ENCODE assay signal across 9 mouse cellular contexts in genomic region chr8:125139689-125140150, GRCm38 (mm10).
DNase-seq lines count a peak whose midpoint lies in the region; ATAC-seq and TF ChIP-seq lines count a peak whose summit lies in the region.
"Had no signal": no experiment of that assay in that cellular context is flagged by ENCODE, and none has a peak within 500 bp of the region (broad histone marks: within the 10 kb centered on the region; RNA-seq: fewer than 3 reads in every experiment).

No protein-coding gene starts in this region.

- TF ChIP-seq CTCF in lung, embryonic 14.5 days (IDR thresholded peaks at IDR 0.05; ENCODE audit: low read depth) = no peak

- H3K4me3 ChIP-seq in lung, embryonic 14.5 days (ENCODE audit: low read depth, low read length) = no peak overlapping the region
- no peak overlapping the region for H3K4me3 ChIP-seq in hindbrain, embryonic 14.5 days (replicated peaks; ENCODE audit: low read length)
- H3K4me3 ChIP-seq in neural tube, embryonic 13.5 days = no peak overlapping the region
- H3K4me3 ChIP-seq: limb, embryonic 12.5 days had no signal

- H3K9me3 ChIP-seq in lung, embryonic 14.5 days (ENCODE audit: low read depth, low read length) = no peaks in the 10 kb centered on the region
- no peaks in the 10 kb centered on the region for H3K9me3 ChIP-seq in hindbrain, embryonic 14.5 days (ENCODE audit: control insufficient read depth, low read length)
- H3K9me3 ChIP-seq in neural tube, embryonic 13.5 days = peaks cover 6% of the 10 kb centered on the region; the same call in 1 of the 2 replicates

- H3K4me2 ChIP-seq in lung, embryonic 14.5 days = no peak overlapping the region
- no peak overlapping the region for H3K4me2 ChIP-seq in hindbrain, embryonic 14.5 days (replicated peaks)
- H3K4me2 ChIP-seq in neural tube, embryonic 13.5 days = no peak overlapping the region
- H3K4me2 ChIP-seq: limb, embryonic 12.5 days had no signal

- no peak overlapping the region for H3K9ac ChIP-seq in lung, embryonic 14.5 days
- no peak overlapping the region for H3K9ac ChIP-seq in hindbrain, embryonic 14.5 days
- no peak overlapping the region for H3K9ac ChIP-seq in neural tube, embryonic 13.5 days
- H3K9ac ChIP-seq: limb, embryonic 12.5 days had no signal

- H3K36me3 ChIP-seq in lung, embryonic 14.5 days (ENCODE audit: insufficient read depth) = no peaks in the 10 kb centered on the region
- H3K36me3 ChIP-seq in hindbrain, embryonic 14.5 days (replicated peaks; ENCODE audit: control insufficient read depth, insufficient read depth) = no peaks in the 10 kb centered on the region
- H3K36me3 ChIP-seq in neural tube, embryonic 13.5 days = no peaks in the 10 kb centered on the region
- H3K36me3 ChIP-seq: limb, embryonic 12.5 days had no signal

- H3K4me1 ChIP-seq in lung, embryonic 14.5 days (ENCODE audit: insufficient read depth) = no peaks in the 10 kb centered on the region
- peaks cover 29% of the 10 kb centered on the region for H3K4me1 ChIP-seq in hindbrain, embryonic 14.5 days (replicated peaks; ENCODE audit: control insufficient read depth, insufficient read depth, low read length)
- peaks cover 51% of the 10 kb centered on the region for H3K4me1 ChIP-seq in neural tube, embryonic 13.5 days (replicated peaks)

- no peaks in the 10 kb centered on the region for H3K27me3 ChIP-seq in lung, embryonic 14.5 days (ENCODE audit: insufficient read depth, low read length)
- H3K27me3 ChIP-seq in hindbrain, embryonic 14.5 days (ENCODE audit: control insufficient read depth, insufficient read depth, low read length) = no peaks in the 10 kb centered on the region
- no peaks in the 10 kb centered on the region for H3K27me3 ChIP-seq in neural tube, embryonic 13.5 days

- H3K27ac ChIP-seq in lung, embryonic 14.5 days (ENCODE audit: low read depth) = no peak overlapping the region
- peak overlapping the region; percentile 56; the same call in 1 of the 2 replicates for H3K27ac ChIP-seq in hindbrain, embryonic 14.5 days
- peak overlapping the region; percentile 56 for H3K27ac ChIP-seq in neural tube, embryonic 13.5 days (replicated peaks)
- H3K27ac ChIP-seq: limb, embryonic 12.5 days had no signal

- ATAC-seq in lung, embryonic 14.5 days (ENCODE audit: insufficient read depth) = peak; percentile 69; the same call in 1 of the 2 replicates
- peak; percentile 80 for ATAC-seq in hindbrain, embryonic 14.5 days (ENCODE audit: low FRiP score)
- peak; percentile 83; the same call in 1 of the 2 replicates for ATAC-seq in neural tube, embryonic 13.5 days (ENCODE audit: low read depth)

- 52% methylated on average over 13 of the region's 13 CpGs for WGBS in lung, embryonic 14.5 days
- 40% methylated on average over 13 of the region's 13 CpGs for WGBS in hindbrain, embryonic 14.5 days
- 35% methylated on average over 13 of the region's 13 CpGs for WGBS in neural tube, embryonic 13.5 days

- peak; percentile 42 to 54 for DNase-seq in cerebellum, postnatal 14 days
- DNase-seq in cerebellum, adult 9-11 months = no peak
- DNase-seq in lung, embryonic 14.5 days = peak; percentile 45
- no peak for DNase-seq in lung, adult 18-20 months
- peak; percentile 45 for DNase-seq in hindbrain, embryonic 14.5 days (ENCODE audit: low spot score)
- no peak for DNase-seq in thymus, postnatal 14 days
- no peak for DNase-seq in adrenal gland, adult (ENCODE audit: inconsistent age in 2 of 2, low spot score in 1 of 2)

Comparison
In these comparisons a context has a peak if more than half of its experiments do, and no peak if none do; other contexts are left out.
1. DNase-seq: peak in cerebellum, postnatal 14 days (2 of 2), lung, embryonic 14.5 days (single experiment) and hindbrain, embryonic 14.5 days (single experiment); none in cerebellum, adult 9-11 months (single experiment), lung, adult 18-20 months (0 of 2), thymus, postnatal 14 days (single experiment) and adrenal gland, adult (0 of 2).
2. Peak in every context shown above with its lines, with median percentiles within 50 percentile points of each other: ATAC-seq.